Mouse (Mus musculus) cerebellum, adult 11-12 months (tissue): ENCODE data around the gene Hoxc8.

Experiments used
- DNase-seq: peaks from one replicate; pipeline ENCODE4 v3.0.0; 2022

Hoxc8 gene

DNA sequence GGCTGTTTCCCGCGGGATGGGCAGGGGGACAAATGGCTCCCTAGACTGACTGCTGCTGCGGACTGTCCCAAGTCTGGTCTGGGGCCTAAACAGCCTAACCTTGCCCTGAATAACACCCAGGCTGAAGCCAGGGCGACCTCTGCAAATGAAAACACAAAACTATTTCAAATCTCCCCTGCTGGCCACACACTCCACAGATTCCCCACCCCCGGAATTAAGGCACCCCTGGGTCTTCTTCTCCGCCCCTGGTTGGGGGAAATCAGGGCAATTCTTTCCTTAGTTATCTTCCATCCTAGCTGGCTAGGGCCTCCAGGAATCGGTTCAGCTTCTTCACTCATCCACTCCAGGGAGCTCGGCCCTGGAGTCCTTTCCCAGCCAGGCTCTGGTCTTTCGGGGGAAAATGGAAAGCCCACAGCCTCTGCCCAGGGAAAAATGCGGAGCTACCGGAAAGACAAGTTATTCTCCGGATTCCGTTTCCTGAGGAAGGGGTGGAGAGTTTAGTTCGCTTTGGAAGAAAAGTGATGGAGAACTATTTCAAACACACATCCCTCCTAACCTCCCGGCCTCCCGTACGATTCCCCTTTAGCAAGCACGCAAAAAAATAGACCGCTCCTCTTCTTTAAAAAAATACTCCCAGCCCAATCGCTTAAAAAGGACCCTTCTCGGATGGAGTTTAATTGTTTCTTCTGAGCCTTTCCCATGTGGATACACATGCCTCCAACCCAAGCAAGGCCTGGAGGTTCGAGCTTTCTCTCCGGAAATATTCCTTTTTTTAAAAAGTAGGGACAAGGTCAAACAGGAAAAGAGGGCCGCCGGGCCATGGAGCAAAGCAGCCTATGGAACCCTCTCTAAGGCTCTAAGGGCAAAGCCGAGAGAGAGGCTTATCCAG is 25.2 kb upstream of the Hoxc8 start:
- no peak for DNase-seq

DNA sequence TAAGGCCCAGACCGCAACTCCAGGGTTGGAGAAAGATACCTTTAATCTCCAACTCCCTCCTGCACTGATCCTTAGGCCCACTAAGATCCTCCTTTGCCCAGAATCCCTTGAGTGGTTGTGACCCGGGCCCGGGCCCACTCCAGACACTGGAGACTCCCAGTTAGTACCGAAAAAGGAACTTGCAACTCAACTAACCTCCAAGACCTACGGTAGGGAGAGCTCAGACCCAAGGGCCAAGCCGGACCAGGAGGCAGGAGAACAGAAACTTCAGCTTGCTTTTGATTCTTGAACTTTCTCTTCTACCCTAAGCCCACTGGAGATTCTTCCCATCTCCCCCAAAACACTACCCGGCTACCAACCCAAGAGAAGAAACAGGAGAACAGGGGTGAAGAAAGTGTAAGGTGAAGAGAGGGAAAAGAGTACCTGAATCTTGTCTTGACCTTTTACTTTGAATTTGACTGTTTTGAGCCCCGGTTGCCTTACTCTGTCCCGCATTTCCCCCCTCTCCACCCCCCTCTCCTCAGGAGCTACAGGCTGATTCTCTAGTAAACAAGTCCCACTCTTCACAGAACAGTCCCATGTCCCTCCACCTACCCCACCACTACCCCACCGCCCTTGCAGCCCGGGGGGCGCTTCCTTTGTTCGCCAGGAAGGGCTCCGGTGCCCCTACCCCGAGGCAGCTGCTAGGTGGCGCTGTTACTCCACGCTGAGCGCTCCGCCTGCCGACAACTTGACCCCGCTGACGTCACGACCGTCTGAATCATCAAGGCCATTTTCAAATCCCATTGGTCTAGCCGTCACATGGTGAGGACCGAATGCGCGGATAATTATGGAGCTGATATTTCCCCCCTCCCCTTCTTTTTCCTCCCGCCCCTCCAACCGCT is 24.3 kb upstream of the Hoxc8 start:
- no peak for DNase-seq

DNA sequence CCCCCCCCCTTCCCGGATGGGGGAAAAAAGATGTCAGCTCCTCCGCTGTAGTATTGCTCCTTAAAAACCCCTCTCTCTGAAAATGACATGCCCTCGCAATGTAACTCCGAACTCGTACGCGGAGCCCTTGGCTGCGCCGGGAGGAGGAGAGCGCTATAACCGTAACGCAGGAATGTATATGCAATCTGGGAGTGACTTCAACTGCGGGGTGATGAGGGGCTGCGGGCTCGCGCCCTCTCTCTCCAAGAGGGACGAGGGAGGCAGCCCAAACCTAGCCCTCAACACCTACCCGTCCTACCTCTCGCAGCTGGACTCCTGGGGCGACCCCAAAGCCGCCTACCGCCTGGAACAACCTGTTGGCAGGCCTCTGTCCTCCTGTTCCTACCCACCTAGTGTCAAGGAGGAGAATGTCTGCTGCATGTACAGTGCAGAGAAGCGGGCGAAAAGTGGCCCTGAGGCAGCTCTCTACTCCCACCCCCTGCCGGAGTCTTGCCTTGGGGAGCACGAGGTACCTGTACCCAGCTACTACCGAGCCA is 23.6 kb upstream of the Hoxc8 start, which contains the start of gene Hoxc10:
Hoxc10 (plus strand) TSS at position 21 of the 536 bp plus-strand sequence.
- no peak for DNase-seq

DNA sequence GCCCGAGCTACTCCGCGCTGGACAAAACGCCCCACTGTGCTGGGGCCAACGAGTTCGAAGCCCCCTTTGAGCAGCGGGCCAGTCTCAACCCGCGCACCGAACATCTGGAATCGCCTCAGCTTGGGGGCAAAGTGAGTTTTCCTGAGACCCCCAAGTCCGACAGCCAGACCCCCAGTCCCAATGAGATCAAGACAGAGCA is 23.2 kb upstream of the Hoxc8 start, which contains the start of gene Hoxc5:
Hoxc5 (plus strand) TSS at position 132 of the 199 bp plus-strand sequence.
- no peak for DNase-seq

DNA sequence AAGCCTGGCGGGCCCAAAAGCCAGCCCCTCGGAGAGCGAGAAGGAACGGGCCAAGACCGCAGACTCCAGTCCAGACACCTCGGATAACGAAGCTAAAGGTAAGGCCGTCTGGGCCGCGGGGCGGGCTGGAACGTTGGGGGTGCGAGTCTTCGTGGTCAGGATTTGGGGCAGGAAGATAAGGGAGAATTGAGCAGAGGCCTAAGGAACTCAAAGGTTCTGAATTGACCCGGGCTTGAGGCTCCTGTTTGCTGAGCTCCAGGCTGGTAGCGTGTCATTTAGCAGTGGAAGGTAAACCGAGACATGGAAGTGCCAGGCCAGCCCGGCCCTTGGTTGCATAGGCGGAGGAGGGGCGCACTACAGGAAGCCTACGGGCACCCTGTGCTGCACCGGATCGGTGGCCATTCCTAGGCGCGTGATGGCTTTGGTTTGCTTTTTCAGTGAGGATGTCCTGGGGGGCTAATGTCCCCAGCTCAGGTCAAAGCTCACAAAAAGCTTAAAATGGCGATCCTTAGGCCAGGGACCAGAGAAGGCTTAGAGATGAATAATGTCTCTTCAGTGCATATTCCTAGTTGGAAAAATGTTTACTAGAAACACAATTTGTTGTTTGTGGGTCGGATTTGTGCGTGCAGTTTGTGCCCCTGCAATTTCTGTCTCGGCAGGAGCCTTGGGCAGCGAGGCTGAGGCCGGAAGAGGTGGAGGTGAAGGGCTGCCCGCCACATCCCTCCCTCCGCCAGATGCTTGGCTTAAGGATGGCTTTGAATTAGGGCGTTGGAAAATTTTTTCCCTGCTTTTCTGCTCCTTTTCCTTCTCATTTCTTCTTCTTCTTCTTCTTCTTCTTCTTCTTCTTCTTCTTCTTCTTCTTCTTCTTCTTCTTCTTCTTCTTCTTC is 22.7 kb upstream of the Hoxc8 start:
- no peak for DNase-seq

DNA sequence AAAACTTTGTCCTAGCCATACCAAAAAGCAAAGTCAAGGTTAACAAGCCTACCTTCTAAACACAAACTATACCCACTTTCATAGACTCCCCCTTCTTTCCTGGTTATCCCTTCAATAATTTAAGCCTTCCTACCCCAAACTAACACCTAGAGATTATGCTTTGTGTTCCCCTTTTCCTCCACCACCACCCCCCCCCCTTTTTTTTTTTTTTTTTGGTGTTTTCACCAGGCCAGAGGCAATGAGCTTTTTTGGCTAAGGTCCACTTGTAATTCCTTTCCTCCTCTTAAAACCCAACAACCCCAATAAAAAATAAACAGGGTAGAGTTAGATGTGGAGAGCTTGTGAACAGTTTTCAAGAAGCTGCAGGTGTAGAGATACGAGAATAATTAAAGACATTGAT is 21.1 kb upstream of the Hoxc8 start:
- DNase-seq, result no peak

DNA sequence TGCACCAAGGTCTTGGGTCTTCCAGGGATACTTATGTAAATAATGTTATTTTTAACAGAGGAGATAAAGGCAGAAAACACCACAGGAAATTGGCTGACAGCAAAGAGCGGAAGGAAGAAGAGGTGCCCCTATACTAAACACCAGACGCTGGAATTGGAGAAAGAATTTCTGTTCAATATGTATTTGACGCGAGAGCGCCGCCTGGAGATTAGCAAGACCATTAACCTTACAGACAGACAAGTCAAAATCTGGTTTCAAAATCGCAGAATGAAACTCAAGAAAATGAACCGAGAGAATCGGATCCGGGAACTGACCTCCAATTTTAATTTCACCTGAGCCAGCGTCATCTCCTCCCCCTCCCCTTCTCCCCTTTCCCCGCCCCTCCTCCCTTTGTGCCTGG is 19.7 kb upstream of the Hoxc8 start:
- no peak for DNase-seq

DNA sequence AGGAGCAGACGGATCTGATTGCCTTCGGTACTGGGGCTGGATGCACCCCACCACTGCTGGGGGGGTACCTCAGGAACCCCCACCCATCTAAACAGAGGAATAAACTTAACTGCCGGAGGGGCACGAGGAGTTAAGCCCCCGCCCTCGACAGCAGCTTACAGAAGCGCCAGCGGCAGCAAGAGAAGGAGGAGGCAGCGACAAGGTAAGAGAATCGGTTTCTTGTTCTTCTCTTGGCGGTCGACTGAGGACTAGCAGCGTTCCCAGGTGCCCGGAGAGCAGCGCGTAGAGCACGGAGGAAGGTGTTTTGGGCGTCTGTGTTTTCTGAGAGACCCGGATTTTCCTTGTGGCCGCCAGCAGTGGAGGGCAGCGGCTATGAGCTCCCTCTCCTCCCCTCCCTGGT is 18.2 kb upstream of the Hoxc8 start:
- no peak for DNase-seq

DNA sequence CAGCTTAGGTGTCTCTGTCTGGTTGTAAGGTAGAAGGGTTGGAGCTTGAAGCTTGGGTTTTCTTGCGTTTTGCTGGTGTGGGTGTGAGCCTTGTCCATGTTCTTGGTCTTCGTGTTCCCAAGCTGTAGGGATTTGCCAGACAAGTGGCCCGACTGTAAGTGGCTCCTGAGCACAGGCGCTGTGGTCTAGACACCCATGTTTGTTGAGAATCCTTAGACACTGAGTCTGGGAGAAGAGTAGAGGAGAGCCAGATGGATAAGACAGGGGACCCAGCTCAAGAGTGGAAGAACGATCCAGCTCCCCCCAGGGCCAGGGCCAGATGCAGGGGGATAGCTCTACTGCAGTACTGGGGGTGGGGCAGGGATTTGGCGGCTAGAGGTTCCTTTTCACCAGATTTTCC is 17.7 kb upstream of the Hoxc8 start:
- no peak for DNase-seq

DNA sequence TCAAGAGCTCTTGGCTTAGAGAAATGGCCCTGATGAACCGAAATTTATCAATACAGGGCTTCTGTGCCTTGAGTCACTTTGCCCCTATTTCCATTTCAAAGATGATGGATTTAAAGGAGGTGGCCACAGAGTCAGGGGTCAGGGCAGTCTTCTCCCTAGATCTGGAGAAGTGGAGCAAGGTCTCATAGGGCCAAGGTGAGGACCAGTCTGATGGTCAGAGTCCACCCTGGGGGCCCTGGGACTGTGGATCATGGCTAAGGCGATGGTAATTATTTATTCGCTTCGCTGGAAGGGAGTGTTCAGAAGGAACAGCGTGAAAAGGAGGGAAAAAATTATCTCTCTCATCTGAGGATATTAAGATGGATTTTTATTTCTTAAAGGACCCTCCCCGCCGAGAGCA is 15.4 kb upstream of the Hoxc8 start:
- DNase-seq, result no peak

DNA sequence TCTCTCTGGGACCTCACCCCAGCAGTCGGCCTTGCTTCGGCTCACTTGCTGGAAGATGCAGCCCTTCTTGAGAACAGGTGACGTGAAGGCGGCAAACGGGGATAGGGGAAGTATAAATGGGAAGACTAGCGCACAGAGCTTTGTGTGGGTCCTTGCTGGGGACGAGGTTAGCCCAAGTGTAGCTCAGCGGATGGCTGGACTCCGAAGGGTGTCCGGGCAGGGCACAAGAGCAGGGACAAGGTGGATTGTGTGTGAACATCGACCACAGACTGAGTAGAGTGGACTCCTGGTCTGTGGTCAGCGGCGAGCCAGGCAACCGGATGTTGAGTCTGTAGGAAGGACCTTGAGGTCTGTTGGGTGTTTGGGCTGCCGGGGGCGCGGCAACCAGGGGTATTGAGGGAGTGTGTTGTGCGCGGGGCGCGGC is 14.7 kb upstream of the Hoxc8 start:
- DNase-seq, result no peak

DNA sequence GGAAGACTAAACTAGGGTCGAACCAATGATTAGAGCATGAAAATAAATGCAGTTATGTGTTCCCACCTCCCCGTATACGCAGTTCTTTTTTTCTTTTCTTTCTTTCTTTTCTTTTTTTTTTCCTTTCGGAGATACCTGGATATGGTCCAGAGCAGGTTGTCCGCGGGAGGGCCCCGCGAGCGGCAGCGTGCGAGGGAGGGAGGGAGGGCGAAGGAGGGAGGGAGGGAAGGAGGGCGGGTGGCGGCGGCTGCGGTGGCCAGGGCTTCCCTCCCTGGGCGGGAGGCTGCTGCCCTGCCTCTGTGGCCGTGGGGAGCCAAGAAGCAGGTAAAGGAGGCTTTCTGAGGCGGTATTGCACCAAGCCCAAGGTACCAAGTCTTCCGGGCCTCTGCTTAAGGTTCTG is 14.2 kb upstream of the Hoxc8 start, which contains the start of gene Hoxc9:
Hoxc9 (plus strand) TSS at position 269 of the 400 bp plus-strand sequence.
- DNase-seq, result no peak

DNA sequence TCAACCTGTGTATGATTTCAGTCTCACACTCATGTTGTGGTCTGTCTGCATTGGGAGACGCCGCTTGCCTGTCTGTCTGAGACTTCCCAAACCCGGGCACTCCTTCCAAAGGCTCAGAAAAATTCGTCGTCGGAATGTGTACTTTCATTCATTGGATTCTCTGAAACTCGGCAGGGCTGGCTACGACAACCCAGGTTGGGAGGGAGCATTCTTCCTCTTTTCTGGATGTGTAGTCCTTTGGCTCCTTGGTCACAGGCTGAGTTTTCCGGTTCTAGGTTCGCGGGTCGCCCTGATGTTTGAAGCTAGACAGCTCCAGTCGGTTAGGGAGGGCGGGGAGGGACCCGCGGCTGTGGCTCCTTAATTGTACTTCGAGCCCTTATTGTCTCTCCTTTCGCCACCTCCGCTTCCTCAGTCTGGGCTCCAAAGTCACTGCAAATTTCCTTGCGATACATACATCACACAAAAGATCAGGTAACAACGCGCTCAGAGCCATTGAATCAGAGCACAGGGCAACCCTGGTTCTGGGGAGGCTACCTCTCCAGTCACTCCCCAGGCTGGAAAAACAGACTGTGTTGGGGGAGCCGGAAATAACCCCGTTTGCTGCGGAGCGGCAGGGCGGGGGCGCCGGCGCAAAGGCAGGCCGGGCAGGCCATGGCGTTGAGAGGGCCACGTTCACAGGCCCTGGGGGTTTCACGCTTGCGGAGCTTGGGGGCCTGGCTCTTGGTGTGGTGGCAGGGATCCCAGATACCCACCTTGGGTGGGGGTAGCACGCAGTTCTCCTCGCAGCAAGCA is 13.6 kb upstream of the Hoxc8 start:
- no peak for DNase-seq

DNA sequence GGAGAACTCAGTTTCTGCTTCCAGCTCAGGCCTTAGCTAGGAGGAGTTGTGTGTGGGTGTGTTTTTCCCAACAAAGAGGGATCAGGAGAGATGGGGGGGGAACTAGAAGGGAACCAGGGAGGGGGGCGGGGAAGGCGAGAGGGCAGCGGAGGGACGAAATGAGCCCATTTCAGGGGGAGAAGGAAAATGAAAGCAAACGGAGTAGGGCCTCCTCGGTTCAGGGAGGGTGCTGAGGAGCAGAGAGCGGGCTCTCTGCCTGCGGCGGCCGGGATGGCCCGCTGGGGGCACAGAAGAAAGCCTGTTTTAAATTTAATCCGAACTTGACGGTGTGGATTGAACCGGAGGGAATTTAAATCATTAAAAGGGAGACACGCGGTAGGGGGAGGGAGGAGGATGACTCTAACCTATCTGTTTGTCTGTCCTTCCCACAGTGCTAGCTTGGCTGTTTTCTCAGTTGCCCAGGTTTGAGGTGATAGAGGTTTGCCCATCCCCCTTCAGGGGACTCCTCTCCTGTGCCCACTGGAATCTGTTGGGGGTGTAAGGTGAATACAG is 12.9 kb upstream of the Hoxc8 start:
- DNase-seq, result no peak

DNA sequence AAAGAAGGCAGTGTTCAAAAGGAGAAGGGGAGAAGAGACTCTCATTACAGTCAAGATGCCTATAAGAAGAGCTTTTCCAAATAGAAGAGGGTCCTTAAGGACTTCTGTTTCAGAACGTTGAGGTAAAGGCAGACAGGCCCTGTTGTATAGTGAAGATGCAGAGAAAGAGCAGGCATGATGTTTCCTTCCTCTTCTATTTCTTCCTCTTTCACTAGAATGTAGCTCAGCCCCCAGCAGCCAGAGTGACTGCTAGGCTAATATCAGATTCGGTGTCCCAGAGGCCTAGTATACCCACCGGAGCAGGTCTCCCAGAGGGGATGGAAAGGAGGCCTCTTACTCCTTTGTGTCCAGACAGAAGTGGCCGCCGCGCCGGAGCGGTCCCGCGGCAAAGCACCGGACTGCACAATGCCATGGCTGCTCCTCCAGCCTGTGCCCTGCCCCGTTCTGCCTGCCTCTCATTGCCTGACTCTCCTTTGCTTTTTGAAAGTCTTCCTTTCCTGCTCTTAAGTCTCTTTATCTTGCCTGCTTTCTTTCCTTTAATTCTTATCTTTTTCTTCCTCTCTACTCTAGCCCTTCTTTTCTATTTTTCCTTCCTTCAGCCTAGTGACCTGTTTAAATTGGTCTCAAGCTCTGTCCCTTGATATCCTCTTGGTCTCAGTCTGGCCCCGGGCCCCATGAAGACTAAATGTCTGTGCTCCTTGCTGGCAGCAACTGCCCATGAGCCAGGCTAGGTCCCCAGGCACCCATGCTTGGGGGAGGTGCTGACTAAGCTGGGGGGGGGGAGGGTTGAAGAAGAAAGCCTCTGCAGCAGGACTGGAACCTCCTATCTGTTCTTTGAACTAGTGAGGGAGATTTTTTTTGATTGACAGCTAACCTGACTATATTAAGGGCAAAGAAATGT is 11.5 kb upstream of the Hoxc8 start:
- no peak for DNase-seq

DNA sequence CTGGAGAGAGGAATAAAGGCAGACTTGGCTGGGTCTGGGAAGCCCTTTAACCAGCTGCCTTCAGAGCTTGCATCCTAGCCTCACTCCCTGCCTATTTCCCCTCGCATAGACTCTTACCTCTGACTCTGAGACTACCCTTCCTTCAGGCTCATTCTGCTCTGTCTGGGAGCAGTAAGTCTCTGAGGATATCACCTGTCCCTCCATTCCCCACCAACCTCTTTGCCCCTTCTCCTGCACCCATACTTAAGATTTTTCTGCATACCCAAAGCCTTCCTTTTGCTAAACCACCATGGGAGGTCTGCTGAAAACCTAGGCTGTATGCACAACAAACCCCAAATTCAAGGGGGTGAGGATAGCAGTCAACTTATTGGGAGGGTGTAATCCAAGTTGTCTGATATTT is 10.5 kb upstream of the Hoxc8 start:
- DNase-seq, result no peak

DNA sequence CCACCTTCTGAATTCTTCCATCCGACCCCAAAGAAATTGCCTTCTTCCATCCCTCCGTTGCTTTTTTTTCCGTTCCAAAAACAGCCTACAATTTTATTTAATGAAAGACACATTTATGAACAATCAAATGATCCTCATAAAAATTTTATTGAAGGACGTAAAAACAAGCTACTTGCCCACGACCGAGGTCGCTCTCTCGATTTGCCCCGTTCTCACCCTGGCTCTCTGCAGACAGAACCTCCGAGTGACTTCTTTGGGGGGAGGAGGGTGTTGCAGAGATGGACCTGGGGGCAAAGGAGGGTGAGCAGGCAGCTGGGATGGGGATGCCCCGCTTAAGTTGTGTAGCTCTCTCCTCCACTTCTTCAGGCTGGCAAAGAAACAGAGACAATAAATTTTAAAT is 10.1 kb upstream of the Hoxc8 start:
- DNase-seq, result no peak

DNA sequence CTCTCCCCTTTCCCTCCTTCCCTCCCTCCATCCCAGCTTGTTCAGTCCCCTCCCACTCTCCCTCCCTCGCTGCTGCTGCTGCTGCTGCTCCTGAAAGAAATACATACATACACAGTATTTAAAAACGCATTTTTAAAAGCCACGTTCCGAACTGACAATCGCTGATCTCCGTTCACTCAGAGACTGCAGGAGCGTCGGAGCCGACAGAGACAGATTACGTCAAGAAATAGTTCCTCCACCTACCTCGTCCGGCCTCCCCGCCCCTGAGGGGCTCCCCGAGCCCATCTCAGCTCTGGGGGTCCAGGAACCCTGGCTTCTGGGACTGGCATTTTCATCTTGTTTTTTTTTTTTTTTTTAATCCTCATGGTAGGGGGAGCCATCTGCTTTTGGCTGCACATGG is 9.5 kb upstream of the Hoxc8 start:
- DNase-seq, result no peak

DNA sequence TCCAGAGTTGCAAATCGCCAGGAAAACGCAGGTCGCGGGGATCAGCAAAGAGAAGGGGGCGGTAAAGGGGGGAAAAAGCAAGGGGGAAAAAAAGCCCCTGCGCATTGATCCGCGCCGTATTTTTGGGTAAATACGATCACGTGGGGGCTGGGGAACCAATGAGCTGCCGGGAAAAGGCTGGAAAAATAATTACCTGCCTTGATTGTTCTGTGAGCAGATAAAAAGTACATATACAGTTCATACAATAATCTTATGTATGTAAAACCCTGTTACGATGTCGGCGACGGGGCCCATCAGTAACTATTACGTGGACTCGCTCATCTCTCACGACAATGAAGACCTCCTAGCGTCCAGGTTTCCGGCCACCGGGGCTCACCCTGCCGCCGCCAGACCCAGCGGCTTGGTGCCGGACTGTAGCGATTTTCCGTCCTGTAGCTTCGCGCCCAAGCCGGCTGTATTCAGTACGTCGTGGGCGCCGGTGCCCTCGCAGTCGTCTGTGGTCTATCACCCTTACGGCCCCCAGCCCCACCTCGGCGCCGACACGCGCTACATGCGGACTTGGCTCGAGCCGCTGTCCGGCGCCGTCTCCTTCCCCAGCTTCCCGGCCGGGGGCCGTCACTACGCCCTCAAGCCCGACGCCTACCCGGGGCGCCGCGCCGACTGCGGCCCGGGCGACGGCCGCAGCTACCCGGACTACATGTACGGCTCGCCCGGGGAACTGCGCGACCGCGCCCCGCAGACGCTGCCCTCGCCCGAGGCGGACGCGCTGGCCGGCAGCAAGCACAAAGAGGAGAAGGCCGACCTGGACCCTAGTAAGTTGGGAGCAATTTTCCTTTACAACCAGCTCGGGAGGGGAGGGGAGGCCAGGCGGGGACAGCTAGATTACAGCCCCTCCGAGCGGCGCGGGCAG is 8.8 kb upstream of the Hoxc8 start:
- no peak for DNase-seq
